Mouse (Mus musculus) liver, adult 2 months (tissue): ENCODE data around the gene Sorcs1. TPM values are rescaled to one million over a fixed set of nuclear protein-coding genes. Genes with fewer than 3 reads are reported as not detected.

Source experiments
- DNase-seq: peaks from one replicate; pipeline ENCODE4 v3.0.0-alpha.2; 2011; ENCODE audit warnings: low read depth, low spot score; ENCODE audit errors: extremely low read depth
- H3K27ac ChIP-seq: fragments of 200-500 bp; replicated peaks from 2 replicates; pipeline ENCODE4 v1.5.1; 2012; ENCODE audit warnings: low read depth, mild to moderate bottlenecking, control low read depth, inconsistent platforms, low read length; ENCODE audit not compliant: insufficient read depth
- H3K27me3 ChIP-seq: fragments of 200-500 bp; 2 replicates; pipeline ENCODE4 v1.6.1; 2012; ENCODE audit warnings: mild to moderate bottlenecking, moderate library complexity, low read length, inconsistent platforms; ENCODE audit not compliant: control insufficient read depth, insufficient read depth
- H3K36me3 ChIP-seq: fragments of 200-500 bp; 2 replicates; pipeline ENCODE4 v1.6.1; 2012; ENCODE audit warnings: low read length, inconsistent platforms; ENCODE audit not compliant: control insufficient read depth, insufficient read depth
- H3K4me1 ChIP-seq: fragments of 200-500 bp; 2 replicates; pipeline ENCODE4 v1.6.1; 2011; ENCODE audit warnings: low read length; ENCODE audit not compliant: control insufficient read depth, insufficient read depth
- H3K4me3 ChIP-seq: fragments of 200-500 bp; 2 replicates; pipeline ENCODE4 v1.5.1; 2011; ENCODE audit warnings: low read depth, mild to moderate bottlenecking, control low read depth, low read length, moderate library complexity; ENCODE audit not compliant: insufficient read depth
- H3K79me2 ChIP-seq: fragments of 200-500 bp; 2 replicates; pipeline ENCODE4 v1.6.1; 2012; ENCODE audit warnings: inconsistent platforms, mild to moderate bottlenecking, low read length, moderate library complexity; ENCODE audit not compliant: control insufficient read depth, insufficient read depth
- H3K9ac ChIP-seq: fragments of 200-500 bp; 2 replicates; pipeline ENCODE4 v1.6.1; 2012; ENCODE audit warnings: low read depth, mild to moderate bottlenecking, control low read depth, inconsistent platforms, low read length
- CTCF ChIP-seq: fragments of 200-500 bp; IDR thresholded peaks from 2 replicates; pipeline ENCODE4 v1.5.1; 2011; ENCODE audit warnings: low read depth, low read length, control low read depth
- POLR2A ChIP-seq: fragments of 200-500 bp; IDR thresholded peaks from 2 replicates; pipeline ENCODE4 v1.6.1; 2011; ENCODE audit warnings: low read length, control low read depth; ENCODE audit not compliant: insufficient read depth; ENCODE audit errors: extremely low read depth
- WGBS: fragments of 180-500 bp; shearing (Covaris S2); methylation state at CpG from one replicate; pipeline ENCODE4 v1.1.7; 2018; 5-methylcytosine and 5-hydroxymethylcytosine counted together
- polyA plus RNA-seq: library from polyadenylated mRNA; depleted of rRNA; stranded (reverse); fragments of >200 nt; gene quantifications from 2 replicates; pipeline ENCODE4 v1.2.3, GENCODE M21; 2012
- total RNA-seq: library from RNA; depleted of rRNA; stranded (reverse); fragments of >200 nt; gene quantifications from 2 replicates; pipeline ENCODE4 v1.2.3, GENCODE M21; 2014

The Sorcs1 gene
- total and polyA plus RNA-seq, 2 experiments: not detected

GRCm38 (mm10) chr19:50534031-50534430 is 144.4 kb downstream of the Sorcs1 start:
- Histone ChIP-seq H3K36me3 (no peaks in the 10 kb centered on the region), H3K27ac (no peak overlapping the region), H3K4me1 (no peaks in the 10 kb centered on the region), H3K79me2 (no peaks in the 10 kb centered on the region), H3K27me3 (no peaks in the 10 kb centered on the region), H3K9ac (no peak overlapping the region), H3K4me3 (no peak overlapping the region)
- TF ChIP-seq POLR2A (no peak), CTCF (no peak)
- no peak for DNase-seq
- WGBS: 85% methylated on average over 5 of the region's 5 CpGs

- H3K4me3 ChIP-seq: no peak overlapping the region
- H3K27ac ChIP-seq: no peak overlapping the region
- 78% methylated on average over 3 of the region's 3 CpGs for WGBS
Measured at GRCm38 (mm10) chr19:50527835-50528234, 150.6 kb downstream of the Sorcs1 start.

GRCm38 (mm10) chr19:50526094-50526493 is 152.4 kb downstream of the Sorcs1 start:
- no peaks in the 10 kb centered on the region for H3K4me1 ChIP-seq
- no peak overlapping the region for H3K4me3 ChIP-seq
- no peaks in the 10 kb centered on the region for H3K27me3 ChIP-seq
- no peak for TF ChIP-seq CTCF
- no peak for TF ChIP-seq POLR2A
- no peak overlapping the region for H3K27ac ChIP-seq
- no peak overlapping the region for H3K9ac ChIP-seq
- no peak for DNase-seq
- no peaks in the 10 kb centered on the region for H3K36me3 ChIP-seq
- no peaks in the 10 kb centered on the region for H3K79me2 ChIP-seq
- 82% methylated on average over 8 of the region's 8 CpGs for WGBS

More at GRCm38 (mm10) chr19:50527835-50528234, 150.6 kb downstream of the Sorcs1 start:
- no peak overlapping the region for H3K9ac ChIP-seq
- no peaks in the 10 kb centered on the region for H3K36me3 ChIP-seq
- no peak for DNase-seq
- no peaks in the 10 kb centered on the region for H3K27me3 ChIP-seq
- H3K4me1 ChIP-seq: no peaks in the 10 kb centered on the region
- TF ChIP-seq POLR2A (no peak), CTCF (no peak)
- no peaks in the 10 kb centered on the region for H3K79me2 ChIP-seq

- H3K4me3 ChIP-seq: no peak overlapping the region
- no peak for DNase-seq
- TF ChIP-seq CTCF (no peak), POLR2A (no peak)
- no peak overlapping the region for H3K9ac ChIP-seq
- H3K27ac ChIP-seq: no peak overlapping the region
- 70% methylated on average over 4 of the region's 4 CpGs for WGBS
- H3K79me2 ChIP-seq: no peaks in the 10 kb centered on the region
- H3K36me3 ChIP-seq: no peaks in the 10 kb centered on the region
- no peaks in the 10 kb centered on the region for H3K27me3 ChIP-seq
- no peaks in the 10 kb centered on the region for H3K4me1 ChIP-seq
Measured at GRCm38 (mm10) chr19:50521943-50522342, 156.5 kb downstream of the Sorcs1 start.

DNA sequence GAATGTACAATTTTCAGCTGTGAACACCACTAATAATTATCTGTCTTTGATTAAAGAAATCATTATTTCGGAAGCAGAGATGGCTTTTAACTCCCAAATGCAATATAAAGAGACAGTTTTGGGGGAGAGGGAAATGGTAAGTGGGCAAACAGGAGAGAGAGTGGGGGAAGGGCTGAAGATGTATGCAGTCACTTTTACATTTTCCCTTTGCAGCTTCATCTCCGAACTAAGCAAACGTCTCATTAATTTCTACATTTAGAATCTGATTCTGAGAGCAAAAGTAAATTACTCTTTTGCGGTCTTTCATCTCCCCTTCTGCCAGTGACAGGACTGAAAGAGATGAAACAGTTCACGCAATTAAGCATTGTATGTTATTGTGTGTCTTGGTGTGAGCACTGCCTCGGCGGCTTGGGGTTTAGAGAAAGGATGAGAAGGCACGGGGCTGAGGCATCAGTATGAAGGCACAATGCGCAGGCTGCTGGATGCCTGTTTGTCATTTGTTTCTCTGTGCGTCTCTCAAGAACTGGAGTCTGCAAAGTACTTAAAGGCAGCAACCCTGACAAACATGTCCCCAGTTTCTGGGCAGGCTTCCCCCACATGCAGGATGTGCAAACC is 163.3 kb downstream of the Sorcs1 start:
- Histone ChIP-seq H3K9ac (no peak overlapping the region), H3K79me2 (no peaks in the 10 kb centered on the region), H3K36me3 (no peaks in the 10 kb centered on the region), H3K4me1 (no peaks in the 10 kb centered on the region), H3K27me3 (no peaks in the 10 kb centered on the region), H3K27ac (no peak overlapping the region), H3K4me3 (no peak overlapping the region)
- TF ChIP-seq CTCF: no peak
- no peak for TF ChIP-seq POLR2A
- WGBS: 73% methylated on average over 10 of the region's 10 CpGs
- no peak for DNase-seq

GRCm38 (mm10) chr19:50514309-50514830 is 164.1 kb downstream of the Sorcs1 start:
- H3K4me1 ChIP-seq: no peaks in the 10 kb centered on the region
- TF ChIP-seq POLR2A (no peak), CTCF (no peak)
- WGBS: 81% methylated on average over 8 of the region's 8 CpGs

More at GRCm38 (mm10) chr19:50514309-50514830, 164.1 kb downstream of the Sorcs1 start:
- Histone ChIP-seq H3K27ac (no peak overlapping the region), H3K36me3 (no peaks in the 10 kb centered on the region), H3K4me3 (no peak overlapping the region), H3K79me2 (no peaks in the 10 kb centered on the region), H3K27me3 (no peaks in the 10 kb centered on the region), H3K9ac (no peak overlapping the region)
- no peak for DNase-seq
